Mouse (Mus musculus): ENCODE results near the gene Stard5. TPM values are rescaled to one million over a fixed set of nuclear protein-coding genes. Genes with fewer than 3 reads are reported as not detected.

Gene Stard5
- polyA plus RNA-seq, 1 experiment from 2014 or later, result 19.4 TPM

DNA sequence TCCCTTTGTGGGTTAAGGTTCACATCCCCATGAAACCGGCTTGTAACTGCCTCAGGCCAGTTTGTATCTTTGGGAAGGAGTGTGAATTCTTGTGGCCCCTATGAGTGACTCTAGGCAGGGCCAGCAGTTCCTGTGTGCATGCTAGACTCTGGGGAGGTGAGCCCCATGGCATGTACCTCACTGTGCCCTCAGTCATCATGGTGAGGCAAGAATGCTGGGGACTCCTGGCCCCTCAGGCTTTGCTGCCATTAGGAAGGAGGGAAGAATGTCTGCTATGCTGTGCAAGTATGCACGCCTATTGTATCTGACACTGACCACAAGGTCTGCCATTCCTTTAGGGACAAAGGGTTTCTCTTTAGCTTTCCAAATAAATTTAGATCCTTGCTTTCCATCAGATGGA lies 9.4 kb downstream of the Stard5 start:
- no peaks in the 10 kb centered on the region for H3K4me1 ChIP-seq (ENCODE audit: control insufficient read depth, insufficient read depth, low read length)
- H3K27me3 ChIP-seq (ENCODE audit: control insufficient read depth, insufficient read depth, low read length), result no peaks in the 10 kb centered on the region
- no peak overlapping the region for H3K4me3 ChIP-seq (ENCODE audit: low read length)
- 72% methylated on average over 2 of the region's 2 CpGs for WGBS
- no peak for ATAC-seq (ENCODE audit: low FRiP score, low TSS enrichment)
- H3K9ac ChIP-seq (ENCODE audit: low read depth, low read length), result no peak overlapping the region
- no peak overlapping the region for H3K4me2 ChIP-seq (replicated peaks; ENCODE audit: low read depth, low read length)
- no peaks in the 10 kb centered on the region for H3K9me3 ChIP-seq (ENCODE audit: control insufficient read depth, low read length)
- H3K36me3 ChIP-seq (ENCODE audit: control insufficient read depth, insufficient read depth, low read length), result peaks cover 23% of the 10 kb centered on the region
- no peak overlapping the region for H3K27ac ChIP-seq (ENCODE audit: low read depth, low read length)

DNA sequence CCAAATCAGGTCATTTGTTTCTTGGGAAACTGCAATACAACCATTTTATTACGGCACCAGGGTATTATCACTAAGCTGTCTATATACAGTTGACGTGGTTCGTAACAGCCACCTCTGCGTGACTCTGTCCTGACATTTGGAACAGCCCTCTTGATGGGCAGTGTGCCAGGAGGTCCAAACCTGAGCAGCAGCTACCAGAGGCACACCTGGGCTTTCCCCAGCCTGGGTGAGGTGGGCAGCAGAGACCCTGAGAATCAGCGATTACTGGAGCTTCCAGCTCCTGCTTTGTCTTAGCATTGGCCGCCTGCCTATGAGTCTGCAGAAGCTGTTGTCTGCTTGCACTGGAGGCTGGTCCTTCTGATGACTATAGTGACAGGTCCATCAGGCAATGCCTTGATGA lies 11.8 kb downstream of the Stard5 start:
- no peak overlapping the region for H3K27ac ChIP-seq (ENCODE audit: low read depth, low read length)
- peaks cover 13% of the 10 kb centered on the region for H3K36me3 ChIP-seq (ENCODE audit: control insufficient read depth, insufficient read depth, low read length)
- no peak for ATAC-seq (ENCODE audit: low FRiP score, low TSS enrichment)
- no peaks in the 10 kb centered on the region for H3K9me3 ChIP-seq (ENCODE audit: control insufficient read depth, low read length)
- H3K4me2 ChIP-seq (replicated peaks; ENCODE audit: low read depth, low read length), result no peak overlapping the region
- WGBS, result 80% methylated on average over 6 of the region's 6 CpGs
- no peak overlapping the region for H3K9ac ChIP-seq (ENCODE audit: low read depth, low read length)
- H3K4me1 ChIP-seq (ENCODE audit: control insufficient read depth, insufficient read depth, low read length), result no peaks in the 10 kb centered on the region
- no peak overlapping the region for H3K4me3 ChIP-seq (ENCODE audit: low read length)
- H3K27me3 ChIP-seq (ENCODE audit: control insufficient read depth, insufficient read depth, low read length), result no peaks in the 10 kb centered on the region

DNA sequence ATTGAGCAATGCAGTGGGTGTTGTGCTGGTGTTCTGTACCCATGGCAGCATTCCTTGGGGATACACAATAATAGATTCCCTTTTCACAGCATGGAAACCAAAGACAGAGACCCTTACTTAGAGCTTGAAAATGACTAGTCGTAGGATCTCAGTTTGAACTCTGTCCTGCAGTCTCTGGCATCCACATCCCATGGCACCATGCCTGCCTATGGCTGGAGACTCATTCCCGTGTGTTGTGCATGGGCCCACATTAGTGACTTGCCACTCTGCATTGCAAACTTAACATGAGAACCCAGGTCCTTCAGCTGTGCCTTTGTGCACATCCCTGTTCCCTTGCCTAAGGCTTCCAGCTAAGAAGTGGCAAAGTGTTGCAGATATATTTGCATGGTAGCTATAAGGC lies 13.0 kb downstream of the Stard5 start:
- 91% methylated on average over 2 of the region's 2 CpGs for WGBS
- ATAC-seq (ENCODE audit: low FRiP score, low TSS enrichment), result no peak
- H3K4me3 ChIP-seq (ENCODE audit: low read length), result no peak overlapping the region
- no peak overlapping the region for H3K9ac ChIP-seq (ENCODE audit: low read depth, low read length)
- H3K27ac ChIP-seq (ENCODE audit: low read depth, low read length), result no peak overlapping the region
- H3K9me3 ChIP-seq (ENCODE audit: control insufficient read depth, low read length), result no peaks in the 10 kb centered on the region
- no peaks in the 10 kb centered on the region for H3K27me3 ChIP-seq (ENCODE audit: control insufficient read depth, insufficient read depth, low read length)
- H3K4me2 ChIP-seq (replicated peaks; ENCODE audit: low read depth, low read length), result no peak overlapping the region
- H3K36me3 ChIP-seq (ENCODE audit: control insufficient read depth, insufficient read depth, low read length), result peaks cover 10% of the 10 kb centered on the region
- H3K4me1 ChIP-seq (ENCODE audit: control insufficient read depth, insufficient read depth, low read length), result no peaks in the 10 kb centered on the region

DNA sequence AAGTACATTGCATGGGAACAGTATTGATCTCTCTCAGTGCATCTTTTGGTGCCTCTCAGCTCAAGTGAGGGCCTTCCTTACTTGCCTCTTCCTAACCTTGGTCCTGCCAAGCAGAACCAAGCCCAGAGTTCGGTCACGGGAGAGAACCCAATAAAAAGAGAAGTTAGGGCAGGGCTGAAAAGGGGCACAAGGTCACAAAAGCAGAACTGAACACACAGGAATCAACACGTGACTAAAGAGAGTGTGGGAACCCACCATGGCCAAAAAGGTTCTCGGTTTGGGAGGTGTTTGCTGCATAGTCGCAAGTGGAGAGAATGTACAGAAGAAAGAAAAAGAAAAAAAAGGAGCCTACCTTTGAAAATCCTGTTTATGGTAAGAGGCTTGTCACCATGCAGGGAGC lies 13.7 kb downstream of the Stard5 start:
- no peaks in the 10 kb centered on the region for H3K4me1 ChIP-seq (ENCODE audit: control insufficient read depth, insufficient read depth, low read length)
- WGBS, result 69% methylated on average over 5 of the region's 5 CpGs

DNA sequence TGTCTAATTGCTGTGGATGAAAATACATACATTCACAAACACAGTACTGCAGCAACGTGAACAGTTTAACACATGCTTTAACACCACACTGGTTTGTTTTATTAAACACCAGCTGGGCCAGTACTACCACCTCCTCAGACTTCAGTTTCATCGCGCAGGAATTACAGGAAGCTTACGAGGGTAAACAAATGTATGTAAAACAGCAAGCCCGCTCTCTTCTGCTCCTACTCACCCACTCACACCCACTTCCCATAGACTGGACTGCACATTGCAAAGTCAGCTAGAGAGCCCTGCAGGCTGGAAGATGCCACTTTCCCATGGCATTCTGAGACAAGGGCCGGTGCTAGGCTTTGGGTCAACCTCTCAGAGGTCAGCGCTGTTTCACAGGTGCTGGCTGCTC lies 17.0 kb downstream of the Stard5 start:
- H3K36me3 ChIP-seq (ENCODE audit: control insufficient read depth, insufficient read depth, low read length), result no peaks in the 10 kb centered on the region
- no peaks in the 10 kb centered on the region for H3K4me1 ChIP-seq (ENCODE audit: control insufficient read depth, insufficient read depth, low read length)
- H3K9ac ChIP-seq (ENCODE audit: low read depth, low read length), result no peak overlapping the region
- no peaks in the 10 kb centered on the region for H3K27me3 ChIP-seq (ENCODE audit: control insufficient read depth, insufficient read depth, low read length)
- no peak overlapping the region for H3K27ac ChIP-seq (ENCODE audit: low read depth, low read length)
- H3K4me3 ChIP-seq (ENCODE audit: low read length), result no peak overlapping the region
- no peaks in the 10 kb centered on the region for H3K9me3 ChIP-seq (ENCODE audit: control insufficient read depth, low read length)
- H3K4me2 ChIP-seq (replicated peaks; ENCODE audit: low read depth, low read length), result no peak overlapping the region
- no peak for ATAC-seq (ENCODE audit: low FRiP score, low TSS enrichment)
- WGBS, result 81% methylated on average over 7 of the region's 7 CpGs

More for the DNA sequence above, 13.7 kb downstream of the Stard5 start:
- Histone ChIP-seq H3K27me3 (ENCODE audit: control insufficient read depth, insufficient read depth, low read length) (no peaks in the 10 kb centered on the region), H3K9me3 (ENCODE audit: control insufficient read depth, low read length) (no peaks in the 10 kb centered on the region), H3K36me3 (ENCODE audit: control insufficient read depth, insufficient read depth, low read length) (peaks cover 8% of the 10 kb centered on the region), H3K4me3 (ENCODE audit: low read length) (no peak overlapping the region), H3K27ac (ENCODE audit: low read depth, low read length) (no peak overlapping the region), H3K9ac (ENCODE audit: low read depth, low read length) (no peak overlapping the region), H3K4me2 (replicated peaks; ENCODE audit: low read depth, low read length) (no peak overlapping the region)
- ATAC-seq (ENCODE audit: low FRiP score, low TSS enrichment), result no peak

DNA sequence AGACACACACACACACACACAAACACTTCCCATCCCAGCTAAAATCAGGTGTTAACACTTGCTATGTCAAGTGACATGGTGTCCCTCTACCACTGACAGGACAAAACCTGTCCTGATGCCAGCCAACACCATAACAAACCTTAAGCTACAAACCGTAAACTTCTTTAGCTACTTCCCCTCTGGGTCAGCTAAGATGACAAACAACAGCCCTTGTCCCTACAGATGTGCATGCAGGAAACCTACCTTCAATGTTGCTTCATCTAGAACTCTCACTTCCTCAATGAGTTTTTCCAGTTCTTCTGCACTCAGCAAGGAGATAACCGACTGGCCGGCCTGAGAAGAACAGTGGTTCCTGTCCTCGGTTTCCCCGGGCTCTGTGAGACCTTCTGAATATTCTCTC lies 18.9 kb downstream of the Stard5 start:
- no peaks in the 10 kb centered on the region for H3K36me3 ChIP-seq (ENCODE audit: control insufficient read depth, insufficient read depth, low read length)
- H3K27ac ChIP-seq (ENCODE audit: low read depth, low read length), result no peak overlapping the region
- no peaks in the 10 kb centered on the region for H3K27me3 ChIP-seq (ENCODE audit: control insufficient read depth, insufficient read depth, low read length)
- ATAC-seq (ENCODE audit: low FRiP score, low TSS enrichment), result no peak
- H3K4me3 ChIP-seq (ENCODE audit: low read length), result no peak overlapping the region
- no peak overlapping the region for H3K4me2 ChIP-seq (replicated peaks; ENCODE audit: low read depth, low read length)
- H3K9me3 ChIP-seq (ENCODE audit: control insufficient read depth, low read length), result no peaks in the 10 kb centered on the region
- H3K4me1 ChIP-seq (ENCODE audit: control insufficient read depth, insufficient read depth, low read length), result no peaks in the 10 kb centered on the region
- 92% methylated on average over 5 of the region's 5 CpGs for WGBS
- H3K9ac ChIP-seq (ENCODE audit: low read depth, low read length), result no peak overlapping the region

DNA sequence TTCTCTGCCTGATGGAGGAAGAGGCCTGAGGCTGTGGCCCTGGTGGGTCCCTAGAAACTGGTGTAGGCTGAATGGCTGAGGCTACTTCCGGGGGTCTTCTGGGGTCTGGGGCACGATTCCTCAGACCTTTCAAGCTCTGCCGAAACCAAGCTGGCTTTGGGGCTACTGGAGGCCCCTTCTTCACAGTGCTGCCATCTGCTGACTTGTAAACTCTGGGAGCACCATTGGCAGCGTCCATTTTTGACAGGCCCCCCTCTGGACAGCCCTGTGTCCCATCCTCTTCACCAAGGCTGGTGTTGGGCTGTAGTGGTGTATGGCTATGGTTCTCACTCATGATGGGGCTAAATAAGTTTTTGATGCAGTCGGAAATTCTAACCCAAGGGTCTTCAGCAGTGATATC lies 20.7 kb downstream of the Stard5 start:
- no peak overlapping the region for H3K9ac ChIP-seq (ENCODE audit: low read depth, low read length)
- no peak for ATAC-seq (ENCODE audit: low FRiP score, low TSS enrichment)
- no peak overlapping the region for H3K4me2 ChIP-seq (replicated peaks; ENCODE audit: low read depth, low read length)
- no peak overlapping the region for H3K4me3 ChIP-seq (ENCODE audit: low read length)
- WGBS, result 84% methylated on average over 5 of the region's 5 CpGs
- no peaks in the 10 kb centered on the region for H3K9me3 ChIP-seq (ENCODE audit: control insufficient read depth, low read length)
- no peaks in the 10 kb centered on the region for H3K4me1 ChIP-seq (ENCODE audit: control insufficient read depth, insufficient read depth, low read length)
- H3K36me3 ChIP-seq (ENCODE audit: control insufficient read depth, insufficient read depth, low read length), result no peaks in the 10 kb centered on the region
- H3K27ac ChIP-seq (ENCODE audit: low read depth, low read length), result no peak overlapping the region
- H3K27me3 ChIP-seq (ENCODE audit: control insufficient read depth, insufficient read depth, low read length), result no peaks in the 10 kb centered on the region

DNA sequence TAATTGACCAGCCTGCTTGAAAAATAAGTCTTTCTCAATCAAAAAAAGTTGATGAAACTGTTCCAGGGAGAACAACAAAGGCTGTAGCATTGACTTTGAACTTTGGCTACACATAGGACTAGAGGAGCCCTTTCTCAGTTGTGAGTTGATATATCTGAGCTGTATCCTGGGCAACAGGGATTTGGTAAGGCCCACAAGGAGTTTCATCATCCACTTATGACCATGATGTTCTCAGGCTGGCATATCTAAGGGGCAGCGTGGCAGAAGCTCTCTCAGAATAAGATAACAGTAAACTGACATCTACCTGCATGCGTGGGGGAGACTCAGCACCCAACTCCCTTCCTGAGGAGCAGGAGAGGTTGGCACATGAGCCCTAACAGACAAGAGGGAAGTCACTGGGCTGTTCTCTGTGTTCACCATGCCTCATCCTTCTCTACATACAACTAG lies 21.9 kb downstream of the Stard5 start:
- no peak overlapping the region for H3K27ac ChIP-seq (ENCODE audit: low read depth, low read length)
- H3K27me3 ChIP-seq (ENCODE audit: control insufficient read depth, insufficient read depth, low read length), result no peaks in the 10 kb centered on the region
- no peak for ATAC-seq (ENCODE audit: low FRiP score, low TSS enrichment)
- H3K9ac ChIP-seq (ENCODE audit: low read depth, low read length), result no peak overlapping the region
- H3K9me3 ChIP-seq (ENCODE audit: control insufficient read depth, low read length), result no peaks in the 10 kb centered on the region
- no peaks in the 10 kb centered on the region for H3K36me3 ChIP-seq (ENCODE audit: control insufficient read depth, insufficient read depth, low read length)
- no peaks in the 10 kb centered on the region for H3K4me1 ChIP-seq (ENCODE audit: control insufficient read depth, insufficient read depth, low read length)
- H3K4me3 ChIP-seq (ENCODE audit: low read length), result no peak overlapping the region
- H3K4me2 ChIP-seq (replicated peaks; ENCODE audit: low read depth, low read length), result no peak overlapping the region
- WGBS, result 87% methylated on average over 2 of the region's 2 CpGs

DNA sequence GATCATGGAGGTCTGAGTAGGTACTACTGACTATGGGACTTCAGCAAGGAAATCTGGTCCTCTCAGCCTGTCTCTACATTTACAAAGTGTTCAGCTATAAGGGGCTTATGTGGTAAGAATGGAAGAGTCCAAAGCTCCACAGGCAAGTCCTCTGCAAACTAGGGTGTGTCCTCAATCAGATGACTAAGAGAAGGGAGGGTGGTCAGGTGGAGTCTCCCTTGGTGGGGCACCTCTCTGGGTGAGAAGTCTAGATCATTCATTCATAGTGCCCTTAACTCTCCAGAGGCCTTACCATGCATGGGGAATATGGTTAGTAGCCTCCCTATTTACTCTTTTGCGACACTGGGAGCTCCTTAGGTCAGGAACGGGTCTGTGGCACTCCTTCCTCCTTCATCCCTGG lies 22.4 kb downstream of the Stard5 start:
- H3K9ac ChIP-seq (ENCODE audit: low read depth, low read length), result no peak overlapping the region
- H3K4me1 ChIP-seq (ENCODE audit: control insufficient read depth, insufficient read depth, low read length), result no peaks in the 10 kb centered on the region
- H3K4me2 ChIP-seq (replicated peaks; ENCODE audit: low read depth, low read length), result no peak overlapping the region
- no peaks in the 10 kb centered on the region for H3K9me3 ChIP-seq (ENCODE audit: control insufficient read depth, low read length)
- H3K4me3 ChIP-seq (ENCODE audit: low read length), result no peak overlapping the region
- no peaks in the 10 kb centered on the region for H3K36me3 ChIP-seq (ENCODE audit: control insufficient read depth, insufficient read depth, low read length)
- 87% methylated on average over 2 of the region's 2 CpGs for WGBS
- no peaks in the 10 kb centered on the region for H3K27me3 ChIP-seq (ENCODE audit: control insufficient read depth, insufficient read depth, low read length)
- H3K27ac ChIP-seq (ENCODE audit: low read depth, low read length), result no peak overlapping the region
- no peak for ATAC-seq (ENCODE audit: low FRiP score, low TSS enrichment)

All from kidney, embryonic 14.5 days (tissue).